Mouse (Mus musculus) frontal cortex, postnatal 36 days (tissue): Measurements from ENCODE around the gene Gm17651.
A peak's percentile ranks its signal among the peaks of the same experiment; 100 is the strongest.

Source experiments
- DNase-seq, 2 experiments: peaks; one replicate each; pipeline ENCODE4 v3.0.0; 2022; ENCODE audit warnings: low spot score in 2 of 2

Gene Gm17651

GRCm38 (mm10) chr3:97680631-97681320 is 6.3 kb upstream of the Gm17651 start:
- peak; percentile 77 to 84 for DNase-seq

- no peak for DNase-seq
These were observed 3.9 kb upstream of the Gm17651 start for GRCm38 (mm10) chr3:97678416-97678815.

GRCm38 (mm10) chr3:97676126-97676525 is 1.6 kb upstream of the Gm17651 start:
- no peak for DNase-seq

GRCm38 (mm10) chr3:97667093-97667675 is 7.3 kb downstream of the Gm17651 start:
- no peak for DNase-seq

GRCm38 (mm10) chr3:97666154-97666553 is 8.3 kb downstream of the Gm17651 start:
- DNase-seq: no peak

- DNase-seq: no peak
These were observed 9.0 kb downstream of the Gm17651 start for GRCm38 (mm10) chr3:97665525-97665924.

GRCm38 (mm10) chr3:97661206-97661605 is 13.3 kb downstream of the Gm17651 start:
- DNase-seq: no peak

- no peak for DNase-seq
These were observed 14.7 kb downstream of the Gm17651 start for GRCm38 (mm10) chr3:97659746-97660145.

GRCm38 (mm10) chr3:97658426-97659193 is 15.9 kb downstream of the Gm17651 start:
- DNase-seq: peak in 1 of 2 experiments; percentile 24

GRCm38 (mm10) chr3:97657655-97658411 is 16.7 kb downstream of the Gm17651 start, which contains the start of gene Prkab2:
Gene Prkab2 (plus strand): TSS chr3:97658193.
- DNase-seq: peak; percentile 97 to 99

GRCm38 (mm10) chr3:97654901-97655300 is 19.6 kb downstream of the Gm17651 start:
- no peak for DNase-seq

GRCm38 (mm10) chr3:97653781-97654180 is 20.7 kb downstream of the Gm17651 start:
- DNase-seq: no peak

GRCm38 (mm10) chr3:97651604-97652003 is 22.9 kb downstream of the Gm17651 start:
- DNase-seq: no peak

GRCm38 (mm10) chr3:97649469-97649868 is 25.0 kb downstream of the Gm17651 start:
- DNase-seq: no peak

GRCm38 (mm10) chr3:97649022-97649421 is 25.5 kb downstream of the Gm17651 start:
- no peak for DNase-seq

GRCm38 (mm10) chr3:97648518-97648917 is 26.0 kb downstream of the Gm17651 start:
- no peak for DNase-seq

- DNase-seq: no peak
These were observed 32.5 kb downstream of the Gm17651 start for GRCm38 (mm10) chr3:97642001-97642400.

- DNase-seq: no peak
These were observed 33.1 kb downstream of the Gm17651 start for GRCm38 (mm10) chr3:97641396-97641795.

GRCm38 (mm10) chr3:97634288-97634761 is 40.2 kb downstream of the Gm17651 start:
- no peak for DNase-seq

GRCm38 (mm10) chr3:97633456-97633855 is 41.0 kb downstream of the Gm17651 start:
- no peak for DNase-seq

- no peak for DNase-seq
These were observed 43.1 kb downstream of the Gm17651 start for GRCm38 (mm10) chr3:97631258-97631860.
